Mouse (Mus musculus) neural tube, embryonic 15.5 days (tissue): Measurements from ENCODE around the gene Cd52. TPM values are rescaled to one million over a fixed set of nuclear protein-coding genes. Genes with fewer than 3 reads are reported as not detected.

Experiments used
- ATAC-seq: fragments of 200-750 bp; cut with Nextera tagmentation; 2 replicates; pipeline ENCODE4 v1.8.0; 2017; ENCODE audit warnings: mild to moderate bottlenecking, moderate TSS enrichment, moderate library complexity; ENCODE audit not compliant: low FRiP score
- H3K27ac ChIP-seq: fragments of 300-500 bp; sonication (generic); replicated peaks from 2 replicates; pipeline ENCODE4 v1.5.1; 2015; ENCODE audit warnings: mild to moderate bottlenecking, inconsistent platforms
- H3K27me3 ChIP-seq: fragments of 300-500 bp; sonication (generic); replicated peaks from 2 replicates; pipeline ENCODE4 v1.6.1; 2015; ENCODE audit warnings: inconsistent platforms
- H3K36me3 ChIP-seq: fragments of 300-500 bp; sonication (generic); 2 replicates; pipeline ENCODE4 v1.6.1; 2015; ENCODE audit warnings: inconsistent platforms
- H3K4me1 ChIP-seq: fragments of 300-500 bp; sonication (generic); 2 replicates; pipeline ENCODE4 v1.6.1; 2015; ENCODE audit warnings: inconsistent platforms
- H3K4me2 ChIP-seq: fragments of 300-500 bp; sonication (generic); 2 replicates; pipeline ENCODE4 v1.6.1; 2015; ENCODE audit warnings: inconsistent platforms, mild to moderate bottlenecking, moderate library complexity
- H3K4me3 ChIP-seq: fragments of 300-500 bp; sonication (generic); replicated peaks from 2 replicates; pipeline ENCODE4 v1.5.1; 2015; ENCODE audit warnings: mild to moderate bottlenecking, inconsistent platforms
- H3K9ac ChIP-seq: fragments of 300-500 bp; sonication (generic); replicated peaks from 2 replicates; pipeline ENCODE4 v1.6.1; 2015; ENCODE audit warnings: mild to moderate bottlenecking, inconsistent platforms
- H3K9me3 ChIP-seq: fragments of 300-500 bp; sonication (generic); replicated peaks from 2 replicates; pipeline ENCODE4 v1.6.1; 2016; ENCODE audit warnings: inconsistent platforms
- WGBS: fragments of 180-500 bp; shearing (Covaris S2); methylation state at CpG from one replicate; pipeline ENCODE4 v1.1.7; 2015; ENCODE audit warnings: mixed read lengths; 5-methylcytosine and 5-hydroxymethylcytosine counted together
- polyA plus RNA-seq: library from polyadenylated mRNA; unstranded; fragments of >200 nt; fragmentation: Nextera tagmentation; extraction: Ambion mirVana; gene quantifications from 2 replicates; pipeline ENCODE4 v1.2.1, GENCODE M21; 2015

The Cd52 gene
- polyA plus RNA-seq, 1 experiment from 2014 or later = 5.6 TPM

GRCm38 (mm10) chr4:134061166-134061830, 33.6 kb downstream of the Cd52 start:
- no peak overlapping the region for H3K4me3 ChIP-seq
- no peaks in the 10 kb centered on the region for H3K36me3 ChIP-seq
- ATAC-seq = no peak
- no peaks in the 10 kb centered on the region for H3K4me1 ChIP-seq
- no peak overlapping the region for H3K9ac ChIP-seq
- 65% methylated on average over 18 of the region's 18 CpGs for WGBS
- H3K9me3 ChIP-seq = no peaks in the 10 kb centered on the region
- peaks cover 21% of the 10 kb centered on the region for H3K27me3 ChIP-seq
- H3K27ac ChIP-seq = no peak overlapping the region
- no peak overlapping the region for H3K4me2 ChIP-seq

- H3K4me3 ChIP-seq = no peak within 1 kb of the TSS
- no peak within 1 kb of the TSS for H3K27ac ChIP-seq
- no peak within 1 kb of the TSS for H3K9ac ChIP-seq
- ATAC-seq = no peak
- H3K4me2 ChIP-seq = no peak within 1 kb of the TSS
- H3K36me3 ChIP-seq = no peaks in the 10 kb centered on the region
- H3K27me3 ChIP-seq = peaks cover 15% of the 10 kb centered on the region
- H3K4me1 ChIP-seq = no peaks in the 10 kb centered on the region
- no peaks in the 10 kb centered on the region for H3K9me3 ChIP-seq
- 55% methylated on average over 28 of the region's 28 CpGs for WGBS
Measured at GRCm38 (mm10) chr4:134060135-134060865, 34.6 kb downstream of the Cd52 start, which contains the start of gene Crybg2. Gene Crybg2, plus strand, starts transcription at chr4:134060815.

- H3K4me2 ChIP-seq = peak overlapping the region; percentile 20; the same call in 1 of the 2 replicates
- H3K27me3 ChIP-seq = peaks cover 12% of the 10 kb centered on the region
- H3K27ac ChIP-seq = no peak overlapping the region
- no peak for ATAC-seq
- no peaks in the 10 kb centered on the region for H3K9me3 ChIP-seq
- no peaks in the 10 kb centered on the region for H3K36me3 ChIP-seq
- H3K9ac ChIP-seq = no peak overlapping the region
- no peaks in the 10 kb centered on the region for H3K4me1 ChIP-seq
- WGBS = 87% methylated on average over 6 of the region's 6 CpGs
- H3K4me3 ChIP-seq = no peak overlapping the region
Measured at GRCm38 (mm10) chr4:134058908-134059307, 36.0 kb downstream of the Cd52 start.

GRCm38 (mm10) chr4:134058166-134058715, 36.6 kb downstream of the Cd52 start:
- no peaks in the 10 kb centered on the region for H3K4me1 ChIP-seq
- peak overlapping the region; percentile 20; the same call in 1 of the 2 replicates for H3K4me2 ChIP-seq
- H3K27ac ChIP-seq = no peak overlapping the region
- ATAC-seq = no peak
- H3K4me3 ChIP-seq = no peak overlapping the region
- H3K9ac ChIP-seq = no peak overlapping the region
- H3K27me3 ChIP-seq = peaks cover 10% of the 10 kb centered on the region
- WGBS = 38% methylated on average over 14 of the region's 14 CpGs
- H3K9me3 ChIP-seq = no peaks in the 10 kb centered on the region
- no peaks in the 10 kb centered on the region for H3K36me3 ChIP-seq

GRCm38 (mm10) chr4:134053538-134053937, 41.3 kb downstream of the Cd52 start, which contains the start of gene Zfp683:
Gene Zfp683, plus strand, starts transcription at chr4:134053838.
- ATAC-seq = no peak
- Histone ChIP-seq H3K9ac (no peak within 1 kb of the TSS), H3K27ac (no peak within 1 kb of the TSS), H3K36me3 (no peaks in the 10 kb centered on the region), H3K9me3 (no peaks in the 10 kb centered on the region), H3K27me3 (no peaks in the 10 kb centered on the region), H3K4me3 (no peak within 1 kb of the TSS), H3K4me2 (no peak within 1 kb of the TSS), H3K4me1 (peaks cover 7% of the 10 kb centered on the region; the same call in 1 of the 2 replicates)
- WGBS = 94% methylated on average over 3 of the region's 3 CpGs

GRCm38 (mm10) chr4:134052560-134052959, 42.3 kb downstream of the Cd52 start:
- WGBS = 30% methylated on average over 8 of the region's 8 CpGs
- no peak overlapping the region for H3K9ac ChIP-seq
- H3K4me1 ChIP-seq = peaks cover 7% of the 10 kb centered on the region; the same call in 1 of the 2 replicates
- no peak for ATAC-seq
- H3K4me3 ChIP-seq = no peak overlapping the region
- H3K4me2 ChIP-seq = no peak overlapping the region
- H3K27me3 ChIP-seq = no peaks in the 10 kb centered on the region
- no peaks in the 10 kb centered on the region for H3K36me3 ChIP-seq
- no peaks in the 10 kb centered on the region for H3K9me3 ChIP-seq
- no peak overlapping the region for H3K27ac ChIP-seq

GRCm38 (mm10) chr4:134051912-134052311, 43.0 kb downstream of the Cd52 start:
- WGBS = 90% methylated on average over 5 of the region's 5 CpGs
- no peak for ATAC-seq
- no peaks in the 10 kb centered on the region for H3K36me3 ChIP-seq
- H3K4me3 ChIP-seq = no peak overlapping the region
- no peak overlapping the region for H3K9ac ChIP-seq
- no peaks in the 10 kb centered on the region for H3K9me3 ChIP-seq
- no peaks in the 10 kb centered on the region for H3K27me3 ChIP-seq
- H3K27ac ChIP-seq = no peak overlapping the region
- peaks cover 7% of the 10 kb centered on the region; the same call in 1 of the 2 replicates for H3K4me1 ChIP-seq
- no peak overlapping the region for H3K4me2 ChIP-seq

- Histone ChIP-seq H3K4me3 (no peak overlapping the region), H3K4me2 (no peak overlapping the region), H3K4me1 (peaks cover 3% of the 10 kb centered on the region; the same call in 1 of the 2 replicates), H3K9me3 (no peaks in the 10 kb centered on the region), H3K9ac (no peak overlapping the region), H3K27ac (no peak overlapping the region), H3K27me3 (no peaks in the 10 kb centered on the region), H3K36me3 (no peaks in the 10 kb centered on the region)
- WGBS = 88% methylated on average over 5 of the region's 5 CpGs
- ATAC-seq = no peak
Measured at GRCm38 (mm10) chr4:134047648-134048047, 47.2 kb downstream of the Cd52 start.

- no peak overlapping the region for H3K4me2 ChIP-seq
- ATAC-seq = no peak
- H3K4me1 ChIP-seq = peaks cover 4% of the 10 kb centered on the region; the same call in 1 of the 2 replicates
- no peaks in the 10 kb centered on the region for H3K36me3 ChIP-seq
- no peak overlapping the region for H3K27ac ChIP-seq
- no peaks in the 10 kb centered on the region for H3K27me3 ChIP-seq
- WGBS = 61% methylated on average over 2 of the region's 2 CpGs
- no peak overlapping the region for H3K4me3 ChIP-seq
- H3K9me3 ChIP-seq = no peaks in the 10 kb centered on the region
- H3K9ac ChIP-seq = no peak overlapping the region
Measured at GRCm38 (mm10) chr4:134043041-134043440, 51.8 kb downstream of the Cd52 start.

GRCm38 (mm10) chr4:134041317-134042123, 53.4 kb downstream of the Cd52 start:
- no peaks in the 10 kb centered on the region for H3K27me3 ChIP-seq
- H3K27ac ChIP-seq = no peak overlapping the region
- 52% methylated on average over 9 of the region's 9 CpGs for WGBS
- ATAC-seq = no peak
- no peaks in the 10 kb centered on the region for H3K9me3 ChIP-seq
- H3K4me2 ChIP-seq = no peak overlapping the region
- peaks cover 4% of the 10 kb centered on the region; the same call in 1 of the 2 replicates for H3K4me1 ChIP-seq
- H3K36me3 ChIP-seq = no peaks in the 10 kb centered on the region
- H3K4me3 ChIP-seq = no peak overlapping the region
- H3K9ac ChIP-seq = no peak overlapping the region

GRCm38 (mm10) chr4:134035953-134036352, 58.9 kb downstream of the Cd52 start:
- H3K4me2 ChIP-seq = peak overlapping the region; percentile 33; the same call in 1 of the 2 replicates
- H3K9me3 ChIP-seq = no peaks in the 10 kb centered on the region
- H3K9ac ChIP-seq = no peak overlapping the region; the same call in 1 of the 2 replicates
- peaks cover 5% of the 10 kb centered on the region; the same call in 1 of the 2 replicates for H3K4me1 ChIP-seq
- 4% methylated on average over 16 of the region's 16 CpGs for WGBS
- no peaks in the 10 kb centered on the region for H3K27me3 ChIP-seq
- H3K36me3 ChIP-seq = no peaks in the 10 kb centered on the region
- no peak overlapping the region for H3K27ac ChIP-seq
- no peak overlapping the region for H3K4me3 ChIP-seq
- ATAC-seq = no peak
